Mouse (Mus musculus) brain, adult 2 months (tissue): ENCODE results near the gene Polg2.
"Not testable (repeated sequence)": the region's sequence is repeated elsewhere in the genome, so short reads cannot be mapped to it uniquely, and the experiment has no call there.

Experiments used
- DNase-seq: peaks from one replicate; pipeline ENCODE4 v3.0.0; 2011; ENCODE audit warnings: low read depth, low spot score

The Polg2 gene

GRCm38 (mm10) chr11:106724916-106725235 lies 54.5 kb downstream of the Polg2 start:
- not testable (repeated sequence) for DNase-seq

- no peak for DNase-seq
Measured at GRCm38 (mm10) chr11:106724176-106724915, 55.0 kb downstream of the Polg2 start.

GRCm38 (mm10) chr11:106723611-106724125 lies 55.7 kb downstream of the Polg2 start:
- DNase-seq = peak; percentile 20

- DNase-seq = no peak
Measured at GRCm38 (mm10) chr11:106722831-106723361, 56.4 kb downstream of the Polg2 start.

- DNase-seq = no peak
Measured at GRCm38 (mm10) chr11:106720379-106720778, 59.0 kb downstream of the Polg2 start.
